Mouse (Mus musculus) kidney, postnatal 36 days (tissue): ENCODE results near the gene Lrp2.

Experiments
- DNase-seq, 2 experiments: peaks; one replicate each; pipeline ENCODE4 v3.0.0; 2021 to 2022; ENCODE audit warnings: mixed read lengths in 2 of 2

The Lrp2 gene

DNA sequence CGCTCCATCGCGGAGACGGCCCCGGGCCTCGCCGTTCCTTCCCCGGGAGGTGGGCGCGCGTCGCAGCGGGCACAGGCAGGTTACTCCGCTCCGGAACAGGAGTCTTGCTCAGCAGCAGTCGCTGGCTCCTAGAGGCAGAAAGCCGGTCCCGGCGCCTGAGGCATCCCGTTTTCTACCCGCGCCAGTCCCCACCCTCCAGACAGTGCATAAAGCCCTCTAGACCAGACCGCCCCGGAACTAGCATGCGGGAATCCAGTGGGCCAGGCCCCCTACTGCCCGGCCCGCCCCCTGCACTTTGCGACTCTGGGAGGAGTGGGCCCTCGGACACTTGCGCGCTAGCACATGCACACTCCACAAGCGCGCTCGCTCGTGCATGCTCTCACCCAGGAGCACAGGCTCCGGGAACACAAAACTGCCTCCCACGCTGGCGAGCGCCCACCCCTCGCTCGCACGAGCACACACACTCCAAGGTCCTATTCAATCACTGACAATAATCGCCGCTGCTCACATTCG is at the start of gene Lrp2:
Gene Lrp2, minus strand, starts transcription at position 180 of the 513 bp plus-strand sequence.
- DNase-seq: peak; percentile 90 to 93

DNA sequence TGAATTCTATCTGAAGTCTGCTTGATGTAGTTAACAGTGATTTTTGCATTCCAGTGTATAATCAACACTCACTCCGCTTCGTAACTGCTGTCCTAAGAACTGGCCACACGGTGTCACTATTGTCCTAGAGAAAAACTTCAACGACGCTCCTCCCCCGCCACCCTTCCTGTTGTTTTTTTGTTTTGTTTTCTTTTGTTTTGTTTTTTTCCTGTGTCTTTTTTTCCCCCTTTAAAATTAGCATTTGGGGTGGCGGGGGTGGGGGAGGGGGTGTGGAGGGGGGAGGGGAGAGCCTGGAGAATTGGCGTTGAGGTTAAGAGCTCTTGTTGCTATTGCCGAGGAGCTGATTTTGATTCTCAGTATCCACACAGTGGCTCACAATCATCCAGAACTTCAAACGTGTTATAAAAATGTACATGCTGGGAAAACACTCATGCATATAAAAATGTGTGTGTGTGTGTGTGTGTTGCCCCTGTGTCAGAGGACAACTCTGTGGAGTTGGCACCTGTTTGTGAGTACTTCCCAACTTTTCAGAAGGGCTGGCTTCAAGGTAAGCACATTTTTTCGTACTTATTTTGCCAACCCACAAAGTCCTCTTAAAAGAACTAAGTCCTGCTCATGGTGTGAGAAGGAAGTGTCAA is 49.3 kb upstream of the Lrp2 start:
- peak; percentile 48 to 72 for DNase-seq

DNA sequence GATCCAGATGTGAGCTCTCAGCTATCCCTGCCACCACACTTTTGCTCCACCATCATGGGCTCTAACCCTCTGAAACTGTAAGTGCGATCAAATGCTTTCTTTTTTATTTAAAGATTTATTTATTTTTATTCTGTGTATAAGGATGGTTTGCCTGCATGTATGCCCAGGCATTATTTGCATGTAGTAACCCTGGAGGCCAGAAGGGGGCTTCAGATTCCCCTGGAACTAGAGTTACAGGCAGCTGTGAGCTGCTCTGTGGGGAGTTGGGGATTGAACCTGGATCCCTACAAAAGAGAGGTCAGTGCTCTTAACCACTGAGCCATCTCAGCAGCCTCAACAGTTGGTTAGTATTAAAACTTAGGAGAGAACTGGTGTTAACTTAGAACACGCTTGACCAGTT is 45.6 kb upstream of the Lrp2 start:
- DNase-seq: peak; percentile 17 to 50

DNA sequence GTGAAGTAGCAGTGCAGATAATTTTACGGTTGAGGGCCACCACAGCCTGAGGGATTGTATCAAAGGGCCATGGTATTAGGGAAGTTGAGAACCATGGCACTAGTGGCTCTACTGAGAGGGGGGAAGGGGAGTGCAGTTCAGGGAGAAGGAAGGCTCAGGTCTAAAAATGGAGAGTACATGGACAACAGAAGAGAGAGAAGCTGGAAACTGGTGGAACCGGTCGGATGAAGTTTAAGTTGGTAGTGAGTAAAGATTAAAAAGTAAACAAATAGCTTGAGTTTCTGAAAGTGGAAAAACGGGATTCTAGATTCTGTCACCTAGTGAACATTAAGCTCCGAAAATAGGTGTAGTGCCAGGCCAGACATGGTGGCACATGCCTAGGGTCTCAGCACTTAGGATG is 44.9 kb upstream of the Lrp2 start:
- DNase-seq: no peak

DNA sequence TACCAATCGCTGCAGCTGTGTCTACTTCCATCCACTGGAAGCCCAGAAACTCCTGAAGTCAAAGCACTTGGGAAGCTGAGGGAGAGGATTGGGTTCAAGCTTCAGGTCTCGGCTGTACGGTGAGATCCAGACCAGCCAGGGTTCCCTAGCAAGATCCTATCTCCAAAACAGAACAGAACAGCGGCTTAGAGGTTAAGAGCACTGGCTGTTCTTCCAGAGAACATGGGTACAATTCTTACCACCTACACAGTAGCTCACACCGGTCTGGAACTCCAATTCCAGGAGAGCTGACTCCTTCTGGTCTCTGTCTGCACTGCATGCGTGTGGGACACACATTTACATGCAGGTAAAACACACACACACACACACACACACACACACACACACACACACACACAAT is 44.0 kb upstream of the Lrp2 start:
- DNase-seq: no peak

DNA sequence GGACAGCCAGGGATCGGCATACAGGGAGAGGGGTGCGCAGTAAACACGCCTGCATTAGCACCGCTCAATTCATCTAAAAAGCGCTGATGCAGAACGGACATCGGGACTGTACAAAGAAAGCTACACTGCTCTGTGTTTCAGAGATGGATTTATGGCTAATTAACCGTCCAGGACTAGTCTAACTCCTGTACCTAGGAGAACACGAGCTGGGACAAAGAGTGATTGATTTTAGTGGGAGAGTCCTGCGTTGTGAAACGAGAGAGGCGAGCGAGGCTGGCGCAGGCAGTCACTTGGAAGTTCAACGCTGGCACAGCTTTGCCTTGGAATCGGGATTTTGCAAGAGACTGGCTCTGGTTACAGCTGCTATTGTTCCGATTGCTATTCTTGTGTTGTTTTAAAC is 43.4 kb upstream of the Lrp2 start:
- no peak for DNase-seq

DNA sequence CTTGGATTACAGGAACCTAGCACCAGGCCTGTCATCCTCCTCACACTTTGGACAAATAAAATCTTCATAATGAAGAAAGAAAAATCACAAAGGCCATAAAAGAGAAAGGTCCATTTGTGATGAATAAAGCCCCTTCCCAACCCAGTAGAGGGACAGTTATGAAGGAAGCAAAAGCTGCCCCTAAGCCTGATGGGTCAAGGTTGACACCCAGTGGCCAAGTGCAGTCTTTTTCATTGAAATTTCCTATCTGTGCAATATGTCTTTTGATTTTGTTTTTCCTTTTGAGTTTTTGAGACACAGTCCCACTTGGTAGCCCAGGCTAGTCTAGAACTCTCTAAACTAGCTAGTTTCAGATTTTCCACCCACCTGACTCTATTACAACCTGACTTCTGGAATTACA is 33.4 kb upstream of the Lrp2 start:
- DNase-seq: peak; percentile 32 to 37

DNA sequence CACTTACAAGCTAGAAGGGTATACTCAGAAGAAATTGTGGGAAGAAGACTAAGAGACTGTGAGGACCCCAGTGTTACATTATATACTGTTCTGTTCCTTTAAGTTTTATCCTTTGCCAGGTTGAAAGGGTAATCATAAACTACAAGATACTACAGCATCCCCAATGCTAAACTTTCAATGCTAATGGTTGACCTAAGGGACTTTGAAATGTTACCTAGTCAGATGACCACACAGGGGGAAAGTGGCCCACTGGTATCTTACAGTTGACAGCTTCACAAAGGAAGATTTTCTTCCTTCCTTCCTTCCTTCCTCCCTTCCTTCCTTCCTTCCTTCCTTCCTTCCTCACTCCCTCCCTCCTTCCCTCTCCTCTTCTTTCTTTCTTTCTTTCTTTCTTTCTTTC is 32.5 kb upstream of the Lrp2 start:
- DNase-seq: peak in 1 of 2 experiments; percentile 62

DNA sequence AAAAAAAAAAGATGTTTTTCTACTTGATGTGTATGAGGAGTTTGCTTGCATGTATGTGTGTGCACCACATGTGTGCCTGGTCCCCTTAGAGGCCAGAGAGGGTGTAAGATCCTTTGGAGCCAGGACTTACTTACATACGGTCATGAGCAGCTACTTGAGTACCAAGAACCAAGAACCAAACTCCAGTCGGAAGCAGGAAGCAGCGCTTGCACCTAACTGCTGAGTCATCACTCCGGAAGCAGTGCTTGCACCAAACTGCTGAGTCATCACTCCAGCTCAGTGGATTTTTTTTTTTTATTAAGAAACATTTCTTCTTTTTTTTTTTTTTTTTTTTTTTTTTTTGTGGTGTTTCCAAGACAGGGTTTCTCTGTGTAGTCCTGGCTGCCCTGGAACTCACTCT is 27.4 kb upstream of the Lrp2 start:
- DNase-seq: peak; percentile 51 to 55

DNA sequence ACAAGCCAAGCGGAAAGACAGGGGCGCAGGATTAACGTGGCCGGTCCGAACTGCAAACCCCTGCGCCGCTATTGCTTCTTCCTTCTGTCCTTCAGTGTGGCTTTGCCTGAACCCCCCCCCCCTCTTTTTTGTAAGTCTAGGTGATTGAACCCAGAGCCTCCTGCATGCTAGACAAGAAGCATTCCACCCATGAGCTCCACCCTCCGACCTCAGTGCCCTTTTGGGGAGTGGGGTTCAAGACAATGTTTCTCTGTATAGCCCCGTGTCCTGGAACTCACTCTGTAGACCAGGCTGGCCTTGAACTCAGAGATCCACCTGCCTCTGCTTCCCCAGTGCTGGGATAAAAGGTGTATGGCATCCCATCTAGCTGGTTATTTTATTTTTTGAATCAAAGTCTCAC is 26.9 kb upstream of the Lrp2 start:
- no peak for DNase-seq

DNA sequence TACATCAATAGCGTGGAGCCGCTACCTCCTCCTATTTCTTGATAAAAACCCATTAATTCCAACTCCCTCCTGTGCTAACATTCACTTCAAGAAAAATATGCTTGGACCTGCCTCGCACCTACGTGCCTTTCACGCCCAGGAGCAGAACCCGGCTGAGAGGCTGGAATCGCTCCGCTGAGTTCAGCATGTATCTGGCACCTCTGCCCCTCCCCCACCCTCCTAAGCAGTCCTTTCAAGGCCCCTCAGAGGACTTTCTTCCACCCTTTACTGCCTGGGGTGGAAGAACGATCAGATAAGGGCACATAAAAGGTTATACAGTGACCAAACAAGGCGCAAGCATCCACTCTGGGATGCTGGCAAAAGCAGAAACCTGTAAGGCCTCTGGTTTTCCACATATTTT is 26.4 kb upstream of the Lrp2 start:
- peak; percentile 42 to 57 for DNase-seq

DNA sequence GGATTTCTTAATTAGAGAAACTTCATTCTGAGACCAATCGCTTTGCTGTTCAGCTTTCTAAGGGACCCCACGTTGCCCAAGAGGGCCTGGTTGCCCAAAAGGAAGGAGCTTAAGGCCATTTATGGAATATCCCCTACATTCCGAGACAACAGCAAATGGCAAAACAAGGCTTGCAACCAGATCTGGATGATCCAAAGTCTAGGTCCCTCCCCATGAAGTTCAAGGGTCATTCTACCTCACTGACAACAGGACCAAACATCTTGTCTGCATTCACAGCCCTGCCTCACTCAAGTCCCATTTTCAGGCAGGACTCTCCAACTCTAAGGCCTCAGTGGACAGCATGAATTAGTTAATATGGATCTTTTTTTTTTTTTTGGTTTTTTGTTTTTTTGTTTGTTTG is 20.8 kb upstream of the Lrp2 start:
- DNase-seq: peak; percentile 45 to 73

DNA sequence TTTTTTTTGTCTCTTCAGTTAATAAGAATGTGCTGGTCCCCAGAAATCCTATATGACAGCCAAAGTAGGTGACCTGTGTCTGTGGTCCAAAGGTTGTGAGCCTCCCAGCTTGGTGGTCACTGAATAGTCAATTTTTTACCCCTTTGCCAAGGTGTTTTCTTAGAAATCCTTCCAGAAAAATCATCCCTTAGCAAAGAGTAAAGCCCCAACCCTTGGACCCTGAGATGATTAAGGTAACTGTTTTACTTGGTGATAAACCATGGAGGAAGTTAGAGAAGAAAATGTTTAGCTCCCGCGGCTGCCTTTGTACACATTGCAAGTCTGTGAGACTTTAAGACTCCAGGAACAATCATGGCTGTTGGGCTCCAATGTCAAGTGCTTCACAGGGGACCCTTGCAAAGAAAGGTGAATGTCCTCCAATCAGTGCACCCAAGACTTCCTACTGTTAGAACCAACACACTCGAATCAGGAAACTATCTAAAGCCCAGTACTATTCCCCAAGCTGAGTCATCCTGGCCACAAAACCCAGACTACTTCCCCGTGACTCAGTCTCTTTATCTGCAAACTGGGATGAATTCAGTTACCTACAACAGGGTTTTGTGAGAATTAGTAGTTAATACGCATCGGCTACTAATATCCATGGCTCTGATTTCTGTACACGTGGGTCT is 18.0 kb upstream of the Lrp2 start:
- DNase-seq: peak; percentile 64 to 75

DNA sequence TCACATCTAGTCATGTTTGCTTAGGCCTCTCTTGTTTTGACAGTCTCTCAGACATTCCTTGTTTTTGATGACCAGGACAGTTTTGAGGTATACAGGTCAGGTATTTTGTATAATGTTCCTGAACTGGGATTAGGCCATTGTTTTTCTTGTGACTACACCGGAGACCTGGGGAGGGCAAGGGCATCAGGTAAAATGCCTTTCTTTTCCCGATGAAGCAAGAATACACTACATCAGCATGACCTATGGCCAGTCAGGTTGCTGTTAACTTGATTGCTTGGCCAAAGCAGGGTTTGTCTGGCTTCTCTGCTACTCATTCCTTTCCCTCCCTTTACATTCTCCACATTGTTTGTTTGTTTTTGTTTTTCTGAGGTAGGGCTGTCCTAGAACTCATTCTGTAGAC is 7.3 kb upstream of the Lrp2 start:
- no peak for DNase-seq

DNA sequence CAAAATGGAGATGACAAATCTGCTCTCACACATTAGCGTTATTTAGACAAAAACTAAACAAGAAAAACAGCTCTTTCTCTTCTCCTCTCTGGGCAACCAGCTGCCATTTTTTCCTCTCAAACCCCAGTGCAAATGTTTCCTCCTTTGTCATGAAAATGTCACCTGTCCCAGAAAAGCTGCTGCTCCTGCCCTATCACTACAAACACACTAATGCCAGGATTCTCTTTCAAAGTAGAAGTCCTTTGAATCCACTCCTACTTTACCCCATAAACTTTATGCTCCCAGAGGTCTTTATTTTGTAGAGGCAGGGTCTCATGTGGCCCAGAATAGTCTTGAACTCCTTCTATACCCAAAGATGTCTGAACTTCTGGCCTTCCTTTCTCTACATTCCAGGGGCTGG is 6.7 kb upstream of the Lrp2 start:
- DNase-seq: no peak

DNA sequence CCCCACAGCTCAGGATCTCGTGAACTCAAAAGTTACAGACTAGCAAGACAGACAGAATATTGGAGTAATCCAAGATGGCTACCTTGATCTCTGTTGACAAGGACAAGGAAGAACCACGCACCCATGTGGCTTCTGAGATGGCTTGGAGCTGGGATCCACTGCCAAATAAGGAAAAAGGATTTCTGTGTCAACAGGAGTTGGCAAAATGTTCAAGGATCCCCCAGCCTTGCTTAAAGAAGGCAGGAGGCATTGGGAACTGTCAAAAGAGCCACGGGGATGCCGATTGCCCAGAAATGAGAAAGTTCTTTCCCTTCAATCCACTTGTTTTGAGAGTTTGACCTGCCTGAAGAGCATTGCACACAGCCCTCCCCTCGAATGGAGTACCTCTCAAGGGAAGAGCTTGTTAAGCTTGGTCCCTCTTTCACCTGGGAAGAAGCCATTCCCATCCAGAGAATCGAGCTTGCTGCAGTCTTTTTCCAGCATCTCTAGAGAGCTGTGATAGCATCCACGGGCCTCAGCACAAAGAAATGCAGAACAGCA is 6.2 kb upstream of the Lrp2 start:
- DNase-seq: no peak

DNA sequence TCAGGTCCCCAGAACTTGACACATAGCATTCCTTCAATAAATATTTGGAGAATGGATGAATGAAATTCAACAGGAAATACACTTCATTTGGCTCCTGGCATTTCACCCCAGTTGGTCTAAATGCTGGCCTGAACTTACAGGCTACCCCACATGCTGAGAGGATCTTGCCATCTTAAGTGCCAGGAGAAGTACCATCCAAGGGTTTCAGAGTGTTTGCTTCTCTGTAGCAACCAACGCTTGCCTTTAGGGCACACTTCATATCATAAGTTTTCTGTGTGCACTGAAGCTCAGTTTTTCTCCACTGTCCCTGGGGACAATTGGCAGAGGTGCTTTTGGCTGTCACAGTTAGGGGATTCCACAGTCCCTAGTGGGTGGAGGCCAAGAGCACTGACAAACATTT is 4.7 kb upstream of the Lrp2 start:
- DNase-seq: no peak

DNA sequence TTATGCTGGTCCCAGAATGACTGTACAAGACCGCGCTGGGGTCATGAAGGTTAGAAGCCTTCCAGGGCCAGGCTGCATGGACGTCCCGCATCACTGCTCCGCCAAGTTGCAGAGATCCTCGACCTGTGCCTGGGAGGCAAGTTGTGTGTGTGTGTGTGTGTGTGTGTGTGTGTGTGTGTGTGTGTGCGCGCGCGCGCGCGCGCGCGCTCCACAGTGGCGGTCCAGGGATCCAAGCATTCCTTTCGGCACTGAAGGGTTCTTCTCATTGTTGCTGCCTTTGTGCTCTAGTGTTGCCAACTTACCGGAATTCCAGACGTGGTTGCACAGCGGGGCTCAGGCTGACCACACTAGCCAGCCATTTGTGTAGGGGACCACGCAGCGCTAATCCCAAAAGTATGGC is 2.0 kb upstream of the Lrp2 start:
- peak; percentile 79 to 81 for DNase-seq

DNA sequence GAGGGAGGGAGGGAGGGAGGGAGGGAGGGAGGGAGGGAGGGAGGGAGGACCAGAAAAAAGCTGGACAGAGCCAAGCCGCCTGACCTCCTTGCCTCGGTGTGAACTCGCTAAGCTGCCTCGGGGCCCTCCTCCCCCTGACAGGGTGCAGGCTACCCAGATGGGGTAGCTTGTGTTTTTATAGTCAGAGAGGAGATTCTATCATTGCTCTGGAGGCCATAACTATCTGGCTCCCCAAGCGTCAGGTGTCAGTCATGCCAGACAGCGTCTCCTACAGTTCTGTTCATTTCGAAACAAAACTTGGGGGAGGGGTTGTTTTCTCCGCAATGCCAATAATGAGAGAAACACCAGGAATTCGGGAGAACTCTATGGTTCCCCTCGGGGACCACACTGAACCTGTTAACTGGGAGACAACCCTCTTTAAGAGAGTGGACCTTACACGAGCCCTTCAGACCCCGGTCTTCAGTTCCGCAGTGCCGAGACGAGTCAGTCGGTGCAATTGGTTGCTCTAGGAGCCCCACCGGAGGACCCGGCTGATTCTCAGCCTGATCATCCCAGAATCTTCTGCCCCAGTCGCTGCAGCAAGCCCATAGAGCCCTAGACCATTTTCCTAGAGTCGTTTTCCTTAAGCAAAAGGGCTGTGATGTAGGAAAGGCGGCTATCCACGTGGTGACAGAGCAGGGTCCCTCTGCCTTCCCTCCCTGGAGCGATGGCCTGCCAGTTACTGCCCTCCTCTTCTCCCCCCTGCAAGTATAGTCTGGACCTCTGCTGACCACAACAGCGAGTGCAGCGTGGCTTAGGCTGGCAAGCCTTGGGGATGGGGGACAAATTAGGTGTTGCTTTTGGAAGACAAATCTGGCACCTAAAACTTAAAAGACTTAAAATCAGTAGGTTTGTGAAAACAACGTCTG is 1.2 kb upstream of the Lrp2 start:
- peak; percentile 56 for DNase-seq

DNA sequence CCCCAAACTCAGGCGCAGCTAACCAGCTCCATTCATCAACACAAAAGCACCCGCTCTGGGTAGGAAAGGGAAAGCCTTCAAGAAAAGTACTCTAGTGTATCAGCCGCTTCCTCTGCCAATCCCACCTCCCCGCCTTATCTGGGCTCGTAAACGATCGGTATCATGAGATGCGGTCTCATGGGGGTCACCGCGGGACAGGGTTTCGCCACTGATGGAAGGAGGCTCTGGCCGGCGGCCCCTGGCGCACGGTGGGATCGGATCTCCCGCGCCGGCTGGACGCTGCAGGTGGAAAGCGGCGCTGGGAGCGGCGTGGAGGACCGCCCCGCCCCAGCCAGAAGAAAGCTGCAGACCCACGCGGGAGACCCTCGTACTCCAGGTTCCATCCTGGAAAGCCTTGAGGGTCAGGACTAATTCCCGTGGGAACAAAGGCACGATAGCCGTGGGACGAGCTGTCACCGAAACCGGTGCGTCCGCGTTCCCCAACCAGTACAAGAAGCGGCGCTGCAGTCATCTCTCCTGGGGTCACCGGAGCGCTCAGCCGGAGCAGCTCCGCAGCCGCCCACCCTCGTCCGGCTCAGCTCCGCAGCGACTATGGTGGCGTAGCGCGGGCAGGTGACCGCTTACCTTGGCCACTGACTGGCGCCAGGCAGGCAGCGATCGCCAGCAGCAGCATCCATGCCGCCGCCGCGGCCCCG is 527 bp downstream of the Lrp2 start:
- no peak for DNase-seq

DNA sequence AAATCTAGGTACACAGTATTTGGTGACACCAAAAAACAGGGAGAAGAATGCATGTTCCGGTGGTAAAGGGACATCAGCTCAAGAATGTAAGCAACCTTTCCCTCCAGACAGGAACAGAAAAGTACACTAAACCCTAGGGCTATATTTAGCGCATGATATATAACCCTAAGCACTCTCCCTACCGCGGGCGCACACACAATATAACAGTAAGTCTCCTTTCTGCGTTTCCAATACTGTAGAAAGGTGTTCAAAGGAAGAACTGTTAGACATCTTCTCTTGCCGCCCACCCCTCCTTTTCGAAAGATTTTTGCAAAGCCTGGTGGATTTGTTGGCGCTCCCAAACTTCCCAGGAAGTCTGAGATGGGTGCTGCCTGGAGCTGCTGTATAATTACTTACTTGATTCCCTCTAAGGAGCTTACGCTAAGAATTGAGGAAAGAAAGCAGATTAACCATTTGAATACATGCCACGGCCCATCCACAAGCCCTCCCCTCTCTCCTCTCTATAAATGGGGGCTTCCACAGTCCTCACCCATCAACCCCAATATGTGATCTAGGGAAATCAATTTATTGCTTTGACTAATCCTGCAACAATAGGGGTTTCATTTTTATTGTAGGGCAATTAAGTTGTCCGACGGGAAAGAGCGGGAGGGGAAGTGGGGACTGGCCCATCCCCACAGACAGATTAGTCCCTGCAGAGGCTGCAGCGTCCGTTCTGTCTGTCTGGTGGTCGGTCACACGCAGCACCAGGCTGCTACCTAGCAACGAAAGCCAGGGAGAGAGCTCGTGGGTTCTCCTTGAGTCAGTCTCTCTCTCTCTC is 1.5 kb downstream of the Lrp2 start:
- DNase-seq: no peak

DNA sequence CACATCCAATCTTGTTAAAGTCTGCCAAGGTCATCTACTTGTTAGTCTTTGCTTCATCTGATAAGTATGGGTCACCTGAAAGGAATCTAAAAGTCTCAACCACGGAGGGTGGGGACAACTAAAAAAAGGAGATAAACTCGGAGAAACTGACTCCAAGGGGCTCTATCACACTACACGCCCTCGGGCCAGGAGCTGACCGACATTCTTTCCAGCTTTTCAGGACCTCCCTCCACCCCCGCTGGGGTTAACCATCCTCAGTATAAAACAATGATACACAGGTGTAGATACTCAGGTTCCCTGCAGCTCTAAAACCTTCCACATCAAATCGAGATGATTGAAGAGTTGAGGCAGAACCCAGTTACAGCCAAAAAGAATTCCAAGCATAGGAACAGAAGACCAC is 3.0 kb downstream of the Lrp2 start:
- no peak for DNase-seq
